Mouse (Mus musculus): Measurements from ENCODE around the gene Begain. TPM values are rescaled to one million over a fixed set of nuclear protein-coding genes. Genes with fewer than 3 reads are reported as not detected.

Gene Begain
- polyA plus RNA-seq, 1 experiment from 2014 or later: 6.2 TPM

DNA sequence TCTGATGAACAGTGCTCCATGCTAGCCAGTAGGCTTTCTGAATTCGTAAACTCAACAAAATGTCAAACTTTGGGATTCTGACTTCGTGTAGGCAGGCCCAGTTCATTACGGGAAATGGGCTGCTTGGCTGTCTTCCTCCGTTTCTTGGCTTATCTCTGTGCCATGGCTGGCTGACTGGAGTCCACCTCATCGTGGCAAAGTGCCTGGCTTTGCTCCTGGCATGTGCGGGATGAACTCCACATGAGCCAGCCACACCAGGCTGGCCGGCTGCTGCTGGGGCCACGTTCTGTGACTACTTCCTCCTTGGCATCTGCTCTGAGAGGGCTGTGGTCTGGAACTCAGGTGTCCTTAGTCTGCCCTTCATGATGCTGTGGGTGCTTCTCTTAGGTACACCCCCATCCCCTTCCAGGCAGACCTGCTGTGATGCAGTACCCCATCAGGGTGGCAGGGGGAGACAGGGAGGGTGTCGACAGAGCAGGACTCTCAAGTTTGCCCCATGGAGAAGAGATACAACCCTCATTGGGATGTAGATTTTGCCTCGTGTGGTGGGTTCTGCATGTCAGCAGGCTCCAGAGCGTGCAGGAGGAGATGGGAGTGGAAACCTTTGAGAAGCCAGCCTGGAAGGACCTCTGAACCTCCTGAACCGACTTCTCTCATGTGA is 71.9 kb downstream of the Begain start:
- H3K9ac ChIP-seq (ENCODE audit: low read depth, low read length): no peak overlapping the region
- ATAC-seq (ENCODE audit: low FRiP score, low TSS enrichment): no peak
- no peak overlapping the region for H3K4me3 ChIP-seq (ENCODE audit: low read length)
- H3K27ac ChIP-seq (ENCODE audit: low read depth, low read length): no peak overlapping the region
- whole genome bisulfite sequencing: 85% methylated on average over 12 of the region's 12 CpGs
- H3K4me1 ChIP-seq (ENCODE audit: control insufficient read depth, insufficient read depth, low read length): peaks cover 4% of the 10 kb centered on the region; the same call in 1 of the 2 replicates
- H3K36me3 ChIP-seq (ENCODE audit: control insufficient read depth, insufficient read depth, low read length): no peaks in the 10 kb centered on the region
- no peaks in the 10 kb centered on the region for H3K9me3 ChIP-seq (ENCODE audit: control insufficient read depth, low read length)
- no peaks in the 10 kb centered on the region; the same call in 1 of the 2 replicates for H3K27me3 ChIP-seq (ENCODE audit: control insufficient read depth, insufficient read depth, low read length)
- no peak overlapping the region for H3K4me2 ChIP-seq (replicated peaks; ENCODE audit: low read depth, low read length)

DNA sequence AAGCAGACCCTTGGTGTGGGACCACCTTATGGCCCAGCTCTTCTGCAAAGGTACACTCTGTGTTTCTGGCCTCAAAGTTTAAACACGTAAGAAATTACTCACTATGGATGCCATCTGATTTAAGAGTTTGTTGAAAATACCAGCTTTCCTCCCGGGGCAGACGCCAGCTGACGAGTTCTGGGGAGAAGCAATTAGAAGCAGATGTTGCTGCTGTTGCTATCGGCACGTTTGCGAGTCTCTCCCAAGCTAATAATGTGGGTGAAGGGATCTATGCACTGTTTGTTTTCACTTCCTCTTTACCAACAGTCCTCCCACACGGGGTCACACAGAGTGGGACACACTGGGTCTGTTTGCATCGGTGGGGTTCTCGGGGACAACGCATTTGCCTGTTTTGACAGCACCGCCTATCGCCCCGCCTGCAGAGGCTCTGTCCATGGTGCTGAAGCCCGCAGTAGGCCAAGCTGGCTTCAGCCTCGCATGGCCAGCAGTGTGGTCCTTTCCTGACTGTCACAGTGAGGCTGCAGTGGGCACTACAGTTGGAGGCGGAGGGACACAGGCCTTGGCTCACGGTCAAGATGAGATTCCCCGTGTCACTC is 73.5 kb downstream of the Begain start:
- H3K4me3 ChIP-seq (ENCODE audit: low read length): no peak overlapping the region
- H3K9ac ChIP-seq (ENCODE audit: low read depth, low read length): no peak overlapping the region
- H3K27ac ChIP-seq (ENCODE audit: low read depth, low read length): no peak overlapping the region
- H3K4me1 ChIP-seq (ENCODE audit: control insufficient read depth, insufficient read depth, low read length): peaks cover 4% of the 10 kb centered on the region; the same call in 1 of the 2 replicates
- no peaks in the 10 kb centered on the region for H3K9me3 ChIP-seq (ENCODE audit: control insufficient read depth, low read length)
- peak overlapping the region; percentile 31 for H3K4me2 ChIP-seq (replicated peaks; ENCODE audit: low read depth, low read length)
- no peaks in the 10 kb centered on the region; the same call in 1 of the 2 replicates for H3K27me3 ChIP-seq (ENCODE audit: control insufficient read depth, insufficient read depth, low read length)
- peak; percentile 84 for ATAC-seq (ENCODE audit: low FRiP score, low TSS enrichment)
- H3K36me3 ChIP-seq (ENCODE audit: control insufficient read depth, insufficient read depth, low read length): no peaks in the 10 kb centered on the region
- 5% methylated on average over 19 of the region's 19 CpGs for WGBS

DNA sequence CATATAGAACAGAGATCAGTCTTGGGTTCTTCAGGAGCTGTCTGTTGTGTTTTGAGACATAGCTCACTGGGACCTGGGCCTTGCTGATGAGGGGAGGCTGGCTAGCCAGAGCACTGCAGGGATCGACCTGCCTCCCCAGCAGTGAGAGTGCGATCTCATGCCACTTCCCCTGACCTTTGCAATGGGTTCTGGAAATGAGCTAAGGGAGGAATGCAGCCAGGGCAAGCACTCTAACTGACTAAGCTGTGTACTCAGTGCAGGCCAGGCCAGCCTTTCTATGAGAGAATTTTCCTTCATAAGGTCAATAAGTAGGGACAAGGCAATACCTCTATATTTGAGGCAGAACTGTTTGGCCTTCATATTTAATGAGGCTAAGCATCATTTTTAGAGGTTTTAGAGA is 75.0 kb downstream of the Begain start:
- 74% methylated on average over 2 of the region's 2 CpGs for WGBS
- ATAC-seq (ENCODE audit: low FRiP score, low TSS enrichment): no peak
- no peaks in the 10 kb centered on the region; the same call in 1 of the 2 replicates for H3K27me3 ChIP-seq (ENCODE audit: control insufficient read depth, insufficient read depth, low read length)
- no peaks in the 10 kb centered on the region for H3K9me3 ChIP-seq (ENCODE audit: control insufficient read depth, low read length)
- H3K4me2 ChIP-seq (replicated peaks; ENCODE audit: low read depth, low read length): no peak overlapping the region
- H3K4me1 ChIP-seq (ENCODE audit: control insufficient read depth, insufficient read depth, low read length): peaks cover 4% of the 10 kb centered on the region; the same call in 1 of the 2 replicates
- H3K4me3 ChIP-seq (ENCODE audit: low read length): no peak overlapping the region
- no peaks in the 10 kb centered on the region for H3K36me3 ChIP-seq (ENCODE audit: control insufficient read depth, insufficient read depth, low read length)
- no peak overlapping the region for H3K9ac ChIP-seq (ENCODE audit: low read depth, low read length)
- no peak overlapping the region for H3K27ac ChIP-seq (ENCODE audit: low read depth, low read length)

DNA sequence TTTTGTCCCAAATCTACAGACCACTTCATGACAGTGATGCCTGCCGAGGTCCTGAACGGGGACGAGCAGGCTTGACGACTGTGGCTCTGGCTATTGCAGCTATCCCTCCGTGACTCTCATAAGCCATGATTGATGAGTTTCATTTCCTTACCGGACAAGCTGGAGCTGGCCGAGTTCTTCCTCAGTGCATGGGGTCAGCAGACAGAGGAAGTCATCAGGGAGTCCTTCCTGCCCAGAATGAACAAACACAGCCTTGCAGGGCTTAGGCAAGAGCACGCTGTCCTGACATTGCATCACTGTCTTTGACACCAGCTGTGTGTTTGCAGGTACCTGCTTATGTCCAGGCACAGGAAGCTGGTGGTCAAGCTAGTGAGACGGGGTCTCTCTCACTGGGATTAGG is 77.6 kb downstream of the Begain start:
- H3K4me1 ChIP-seq (ENCODE audit: control insufficient read depth, insufficient read depth, low read length): peaks cover 4% of the 10 kb centered on the region; the same call in 1 of the 2 replicates
- no peaks in the 10 kb centered on the region for H3K36me3 ChIP-seq (ENCODE audit: control insufficient read depth, insufficient read depth, low read length)
- H3K9ac ChIP-seq (ENCODE audit: low read depth, low read length): no peak overlapping the region
- no peaks in the 10 kb centered on the region for H3K27me3 ChIP-seq (ENCODE audit: control insufficient read depth, insufficient read depth, low read length)
- ATAC-seq (ENCODE audit: low FRiP score, low TSS enrichment): 0 out of 2 replicates have a peak, but pooled peaks have one; percentile 49
- 27% methylated on average over 9 of the region's 9 CpGs for WGBS
- no peak overlapping the region for H3K4me2 ChIP-seq (replicated peaks; ENCODE audit: low read depth, low read length)
- H3K9me3 ChIP-seq (ENCODE audit: control insufficient read depth, low read length): no peaks in the 10 kb centered on the region
- H3K27ac ChIP-seq (ENCODE audit: low read depth, low read length): no peak overlapping the region
- no peak overlapping the region for H3K4me3 ChIP-seq (ENCODE audit: low read length)

DNA sequence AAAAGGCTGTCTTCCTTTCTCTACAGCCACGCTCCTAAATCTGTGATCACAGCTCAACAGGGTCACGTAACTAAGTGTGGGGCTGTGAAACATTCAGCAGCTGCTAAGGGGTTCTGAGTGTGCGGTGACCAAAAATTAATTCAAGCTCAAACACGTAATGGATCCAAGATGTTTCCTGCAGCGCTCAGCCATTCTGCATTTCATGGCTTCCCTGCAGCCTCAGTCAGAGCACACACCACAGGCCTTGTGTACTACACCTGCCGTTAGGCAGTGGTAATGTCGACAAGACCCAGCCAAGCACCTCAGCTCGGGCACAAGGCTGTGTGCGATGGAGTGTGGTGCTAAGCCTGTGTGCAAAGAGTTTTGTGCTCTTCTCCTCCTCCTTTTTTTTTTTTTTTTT is 80.6 kb downstream of the Begain start:
- H3K4me1 ChIP-seq (ENCODE audit: control insufficient read depth, insufficient read depth, low read length): no peaks in the 10 kb centered on the region
- no peak overlapping the region for H3K9ac ChIP-seq (ENCODE audit: low read depth, low read length)
- H3K9me3 ChIP-seq (ENCODE audit: control insufficient read depth, low read length): no peaks in the 10 kb centered on the region
- H3K36me3 ChIP-seq (ENCODE audit: control insufficient read depth, insufficient read depth, low read length): no peaks in the 10 kb centered on the region
- H3K27ac ChIP-seq (ENCODE audit: low read depth, low read length): no peak overlapping the region
- H3K4me2 ChIP-seq (replicated peaks; ENCODE audit: low read depth, low read length): no peak overlapping the region
- ATAC-seq (ENCODE audit: low FRiP score, low TSS enrichment): no peak
- 83% methylated on average over 9 of the region's 9 CpGs for whole genome bisulfite sequencing
- no peak overlapping the region for H3K4me3 ChIP-seq (ENCODE audit: low read length)
- no peaks in the 10 kb centered on the region for H3K27me3 ChIP-seq (ENCODE audit: control insufficient read depth, insufficient read depth, low read length)

DNA sequence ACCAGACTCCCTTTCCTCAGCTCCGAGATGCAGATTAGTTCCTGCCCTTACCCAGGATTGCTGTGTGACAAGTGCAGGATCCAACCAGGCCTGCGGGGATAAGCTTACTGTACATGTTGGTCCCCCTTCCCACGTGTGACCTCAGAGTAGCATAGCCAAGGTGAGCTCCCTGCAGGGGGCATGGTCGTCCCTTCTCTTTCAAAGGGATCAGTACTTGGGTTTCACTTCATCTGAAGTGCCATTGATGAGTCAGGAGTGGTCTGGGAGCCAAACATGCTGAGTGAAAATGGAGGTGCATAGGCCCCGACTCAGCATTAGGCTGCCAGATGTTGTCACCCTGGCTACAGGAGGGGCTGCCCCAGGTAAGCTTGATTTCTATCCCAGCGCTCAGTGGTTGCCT is 83.0 kb downstream of the Begain start:
- 77% methylated on average over 6 of the region's 6 CpGs for WGBS
- ATAC-seq (ENCODE audit: low FRiP score, low TSS enrichment): no peak
- Histone ChIP-seq H3K4me1 (ENCODE audit: control insufficient read depth, insufficient read depth, low read length) (no peaks in the 10 kb centered on the region), H3K4me2 (replicated peaks; ENCODE audit: low read depth, low read length) (no peak overlapping the region), H3K9me3 (ENCODE audit: control insufficient read depth, low read length) (no peaks in the 10 kb centered on the region), H3K36me3 (ENCODE audit: control insufficient read depth, insufficient read depth, low read length) (no peaks in the 10 kb centered on the region), H3K27me3 (ENCODE audit: control insufficient read depth, insufficient read depth, low read length) (no peaks in the 10 kb centered on the region), H3K27ac (ENCODE audit: low read depth, low read length) (no peak overlapping the region), H3K4me3 (ENCODE audit: low read length) (no peak overlapping the region), H3K9ac (ENCODE audit: low read depth, low read length) (no peak overlapping the region)

DNA sequence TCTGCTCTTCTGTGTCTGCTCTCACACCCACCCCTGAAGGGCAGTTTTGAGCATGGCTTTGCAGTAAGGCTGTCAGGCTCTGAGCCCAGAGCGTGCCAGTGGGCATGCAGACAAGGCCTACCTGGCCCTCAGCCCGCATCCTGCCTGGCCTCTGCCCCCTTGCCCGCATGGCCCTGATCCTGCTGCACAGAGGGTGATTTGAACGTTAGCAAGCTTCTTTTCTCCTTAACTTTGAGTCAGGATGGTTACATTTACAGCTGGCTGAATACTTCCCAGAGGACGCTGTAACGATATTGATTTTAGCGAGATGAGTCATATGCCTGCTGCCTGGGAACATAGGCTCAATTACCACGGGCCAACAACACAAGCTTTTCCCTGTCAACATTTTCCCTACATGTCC is 83.5 kb downstream of the Begain start:
- no peaks in the 10 kb centered on the region for H3K9me3 ChIP-seq (ENCODE audit: control insufficient read depth, low read length)
- H3K4me3 ChIP-seq (ENCODE audit: low read length): no peak overlapping the region
- WGBS: 71% methylated on average over 8 of the region's 8 CpGs

DNA sequence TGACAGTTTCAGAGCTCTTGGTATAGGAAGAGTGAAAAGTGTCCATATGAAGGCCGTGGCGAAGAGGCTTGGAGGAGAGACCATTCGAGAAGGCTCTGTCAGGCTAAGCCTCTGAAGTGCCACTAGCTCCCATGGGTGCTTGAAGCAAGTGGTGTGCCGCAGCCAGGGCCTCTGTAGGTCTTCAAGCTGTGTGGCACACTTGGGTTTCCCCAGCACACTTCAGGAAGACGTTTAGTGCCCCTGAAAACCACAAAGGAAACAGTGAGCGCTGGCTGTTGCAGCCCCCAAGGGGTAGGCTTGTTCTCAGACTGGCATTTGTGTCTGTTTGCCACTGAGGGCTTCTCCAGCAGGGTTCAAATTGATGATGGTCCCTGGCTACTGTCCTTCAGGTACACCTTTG is 84.5 kb downstream of the Begain start:
- ATAC-seq (ENCODE audit: low FRiP score, low TSS enrichment): no peak
- H3K9me3 ChIP-seq (ENCODE audit: control insufficient read depth, low read length): no peaks in the 10 kb centered on the region
- WGBS: 87% methylated on average over 6 of the region's 6 CpGs
- H3K4me1 ChIP-seq (ENCODE audit: control insufficient read depth, insufficient read depth, low read length): no peaks in the 10 kb centered on the region
- no peak overlapping the region for H3K4me3 ChIP-seq (ENCODE audit: low read length)
- H3K36me3 ChIP-seq (ENCODE audit: control insufficient read depth, insufficient read depth, low read length): no peaks in the 10 kb centered on the region
- no peak overlapping the region for H3K4me2 ChIP-seq (replicated peaks; ENCODE audit: low read depth, low read length)
- no peak overlapping the region for H3K9ac ChIP-seq (ENCODE audit: low read depth, low read length)
- H3K27me3 ChIP-seq (ENCODE audit: control insufficient read depth, insufficient read depth, low read length): no peaks in the 10 kb centered on the region
- no peak overlapping the region for H3K27ac ChIP-seq (ENCODE audit: low read depth, low read length)

More for the DNA sequence above, 83.5 kb downstream of the Begain start:
- H3K4me1 ChIP-seq (ENCODE audit: control insufficient read depth, insufficient read depth, low read length): no peaks in the 10 kb centered on the region
- H3K4me2 ChIP-seq (replicated peaks; ENCODE audit: low read depth, low read length): no peak overlapping the region
- H3K27ac ChIP-seq (ENCODE audit: low read depth, low read length): no peak overlapping the region
- H3K36me3 ChIP-seq (ENCODE audit: control insufficient read depth, insufficient read depth, low read length): no peaks in the 10 kb centered on the region
- H3K9ac ChIP-seq (ENCODE audit: low read depth, low read length): no peak overlapping the region
- H3K27me3 ChIP-seq (ENCODE audit: control insufficient read depth, insufficient read depth, low read length): no peaks in the 10 kb centered on the region
- ATAC-seq (ENCODE audit: low FRiP score, low TSS enrichment): no peak

DNA sequence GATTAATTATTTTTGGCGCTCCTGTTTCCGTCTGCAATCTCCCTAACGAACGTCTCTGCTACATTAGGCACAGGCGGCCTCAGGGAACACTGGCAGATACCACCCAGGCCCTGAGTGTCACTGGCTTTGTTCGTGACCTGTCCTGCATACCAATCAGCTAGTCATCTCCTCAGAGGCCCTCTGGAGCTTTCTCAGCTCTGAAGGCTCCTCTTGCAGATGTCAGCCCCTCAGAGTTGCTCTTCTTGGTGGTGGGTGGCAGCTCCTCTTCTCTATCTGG is 85.4 kb downstream of the Begain start:
- Histone ChIP-seq H3K9me3 (ENCODE audit: control insufficient read depth, low read length) (no peaks in the 10 kb centered on the region), H3K4me2 (replicated peaks; ENCODE audit: low read depth, low read length) (no peak overlapping the region), H3K9ac (ENCODE audit: low read depth, low read length) (no peak overlapping the region), H3K27me3 (ENCODE audit: control insufficient read depth, insufficient read depth, low read length) (no peaks in the 10 kb centered on the region), H3K36me3 (ENCODE audit: control insufficient read depth, insufficient read depth, low read length) (no peaks in the 10 kb centered on the region), H3K27ac (ENCODE audit: low read depth, low read length) (no peak overlapping the region), H3K4me1 (ENCODE audit: control insufficient read depth, insufficient read depth, low read length) (no peaks in the 10 kb centered on the region), H3K4me3 (ENCODE audit: low read length) (no peak overlapping the region)
- ATAC-seq (ENCODE audit: low FRiP score, low TSS enrichment): no peak
- 72% methylated on average over 6 of the region's 6 CpGs for WGBS

All from kidney, embryonic 14.5 days (tissue).